Mouse (Mus musculus) liver, postnatal 0 days (tissue): ENCODE measurements at regions not wholly inside any gene's neighbourhood (a gene's known extent, or its start where the extent isn't known, plus 50 kb on each side); places are given as distances from the start of the nearest gene placed in this dataset.

Source experiments
- CTCF ChIP-seq: sonication (generic); IDR thresholded peaks from 2 replicates; pipeline ENCODE4 v1.5.1; 2016; ENCODE audit warnings: antibody characterized with exemption, low read depth
- EP300 ChIP-seq: IDR thresholded peaks from 2 replicates; pipeline ENCODE4 v1.6.1; 2016; ENCODE audit warnings: antibody characterized with exemption, low read depth, mild to moderate bottlenecking

- no peak for TF ChIP-seq CTCF
- TF ChIP-seq EP300, result no peak
Observed at GRCm38 (mm10) chr3:139783406-139783805, 577.9 kb downstream of the Stpg2 start.
